Mouse (Mus musculus) A20 (cell line): ENCODE measurements at regions not wholly inside any gene's neighbourhood (a gene's known extent, or its start where the extent isn't known, plus 50 kb on each side); places are given as distances from the start of the nearest gene placed in this dataset.
"Not testable (repeated sequence)": the region's sequence is repeated elsewhere in the genome, so short reads cannot be mapped to it uniquely, and the experiment has no call there.

Experiments used
- DNase-seq: peaks from one replicate; pipeline ENCODE4 v3.0.0-alpha.2; 2011; ENCODE audit warnings: low read depth, low spot score

GRCm38 (mm10) chr5:148706323-148707120 is 153.9 kb upstream of the Ubl3 start:
- DNase-seq = no peak

- no peak for DNase-seq
Measured at GRCm38 (mm10) chr5:148704769-148705168, 152.2 kb upstream of the Ubl3 start.

GRCm38 (mm10) chr5:148701859-148702258 is 149.3 kb upstream of the Ubl3 start:
- peak; percentile 10 for DNase-seq

GRCm38 (mm10) chr5:148701001-148701400 is 148.4 kb upstream of the Ubl3 start:
- no peak for DNase-seq

GRCm38 (mm10) chr5:148700240-148700639 is 147.7 kb upstream of the Ubl3 start:
- DNase-seq = peak; percentile 57

DNA sequence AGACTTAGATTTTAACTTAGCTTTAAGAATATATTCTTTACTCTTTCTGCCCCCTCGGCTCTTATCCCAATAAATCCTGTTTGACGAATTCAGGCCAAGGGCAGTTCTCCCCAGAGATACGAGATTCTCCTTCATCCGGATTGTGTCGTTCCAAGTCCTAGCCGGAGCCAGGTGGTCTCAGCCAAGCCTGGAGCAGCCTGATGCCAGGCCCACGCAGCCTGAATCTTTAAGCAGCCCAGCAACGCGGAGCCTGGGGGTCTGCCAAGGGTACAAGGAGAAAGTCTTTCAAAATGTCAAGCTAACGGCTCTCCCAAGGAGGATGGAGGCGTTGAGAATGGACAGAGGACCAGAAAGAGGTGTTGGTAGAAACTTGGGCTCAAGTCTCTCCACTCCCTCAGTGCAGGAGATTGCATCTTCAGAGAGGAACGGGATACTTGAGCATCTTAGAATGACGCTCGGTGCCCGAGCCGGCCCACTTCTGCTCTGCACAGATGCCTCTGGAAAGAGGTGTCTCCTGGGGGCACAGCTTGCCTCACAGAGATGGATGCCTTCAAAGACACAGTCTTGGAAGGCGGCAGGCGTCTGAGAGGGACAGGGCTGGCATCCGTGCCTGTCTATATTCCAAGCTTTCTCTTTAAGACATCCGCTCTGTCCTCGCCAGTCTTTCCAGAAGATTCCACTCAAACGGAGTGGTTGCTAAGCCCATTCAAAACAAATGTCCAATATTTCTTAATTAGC is 145.2 kb upstream of the Ubl3 start:
- no peak for DNase-seq

DNA sequence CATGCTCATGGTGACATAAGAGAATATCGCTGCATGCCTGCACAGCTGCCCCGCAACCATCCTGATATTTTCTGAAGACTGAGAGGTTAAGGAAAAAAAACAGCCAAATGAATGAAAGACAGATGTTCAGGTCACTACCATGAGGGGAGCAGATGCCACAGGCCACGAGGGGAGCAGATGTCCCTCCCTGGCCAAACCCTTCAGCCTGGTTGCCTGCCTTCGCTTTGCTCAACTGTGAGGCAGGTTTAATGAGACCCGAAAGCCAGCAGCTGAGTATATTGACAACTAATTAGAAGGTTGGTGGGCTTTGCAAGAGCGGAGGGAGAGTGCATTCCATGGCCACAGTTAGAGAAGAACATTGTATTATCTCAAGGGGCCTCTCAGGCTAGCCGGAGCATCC is 141.8 kb upstream of the Ubl3 start:
- DNase-seq = no peak

DNA sequence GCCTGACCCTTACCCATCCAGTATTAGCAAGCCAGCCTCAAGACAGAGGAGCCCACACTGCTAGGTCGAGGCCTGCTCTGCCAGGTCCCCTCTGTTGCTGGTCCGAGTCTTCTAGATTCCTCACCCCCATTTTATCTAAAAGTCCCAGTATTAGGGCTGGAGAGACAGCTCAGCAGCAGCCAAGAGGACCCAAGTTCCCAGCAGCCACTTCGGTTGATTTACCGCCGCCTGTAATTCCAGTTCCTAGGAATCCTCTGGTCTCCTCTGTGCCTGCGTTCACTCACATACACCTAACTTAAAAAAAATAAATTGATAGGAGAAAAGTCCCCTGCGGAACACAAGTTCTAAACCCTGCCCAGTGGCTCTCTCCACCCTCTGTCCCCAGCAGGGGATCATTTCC is 138.9 kb upstream of the Ubl3 start:
- DNase-seq = no peak

DNA sequence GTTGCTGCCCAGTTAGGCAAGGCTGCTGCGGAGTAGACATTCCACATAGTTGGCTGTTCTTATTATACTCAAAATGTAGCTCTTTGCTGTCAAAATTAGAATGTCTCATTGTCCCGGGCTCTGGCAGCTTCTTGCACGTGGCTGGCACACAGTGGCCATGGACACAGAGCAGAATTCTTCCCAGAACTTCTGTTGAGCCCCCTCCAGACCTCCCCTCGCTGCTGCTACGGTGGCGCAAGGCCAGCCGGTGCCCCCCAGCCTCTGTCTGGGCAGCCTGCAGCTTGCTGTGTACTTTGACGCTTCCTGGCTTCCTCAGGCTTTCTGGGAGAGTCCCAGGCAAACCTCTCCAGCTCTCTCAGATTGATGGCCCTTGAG is 138.2 kb upstream of the Ubl3 start:
- no peak for DNase-seq

DNA sequence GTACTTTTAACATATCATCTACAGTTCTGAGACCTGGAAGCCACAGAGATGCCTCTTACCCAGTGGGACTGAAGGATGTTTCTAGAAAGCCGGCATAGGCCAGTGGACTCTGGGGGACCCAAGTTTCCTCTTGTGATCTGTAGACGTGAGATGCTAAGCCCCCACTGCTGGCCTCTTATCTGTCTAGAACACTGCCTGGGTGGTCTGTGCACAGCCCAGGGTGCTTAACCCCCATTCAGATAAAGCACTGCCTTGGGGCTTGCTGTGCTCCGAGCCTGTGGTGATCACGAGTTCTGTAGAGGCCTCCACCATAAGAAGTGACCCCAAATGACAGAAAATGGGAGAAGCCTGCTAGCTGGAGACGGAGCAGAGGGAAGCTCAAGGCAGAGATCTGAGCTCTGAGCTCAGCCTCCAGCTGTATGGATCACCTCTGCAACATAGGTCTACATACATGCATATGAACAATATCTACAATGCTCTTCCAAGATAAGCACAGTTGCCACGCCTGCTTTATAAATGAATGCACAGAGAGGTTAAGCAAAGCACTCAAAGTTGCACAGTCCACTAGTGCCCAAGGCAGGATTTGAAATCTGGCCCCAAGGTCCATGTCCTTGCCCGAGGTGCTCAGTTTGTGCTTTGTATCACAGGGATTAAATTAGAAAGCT is 137.7 kb upstream of the Ubl3 start:
- no peak for DNase-seq

DNA sequence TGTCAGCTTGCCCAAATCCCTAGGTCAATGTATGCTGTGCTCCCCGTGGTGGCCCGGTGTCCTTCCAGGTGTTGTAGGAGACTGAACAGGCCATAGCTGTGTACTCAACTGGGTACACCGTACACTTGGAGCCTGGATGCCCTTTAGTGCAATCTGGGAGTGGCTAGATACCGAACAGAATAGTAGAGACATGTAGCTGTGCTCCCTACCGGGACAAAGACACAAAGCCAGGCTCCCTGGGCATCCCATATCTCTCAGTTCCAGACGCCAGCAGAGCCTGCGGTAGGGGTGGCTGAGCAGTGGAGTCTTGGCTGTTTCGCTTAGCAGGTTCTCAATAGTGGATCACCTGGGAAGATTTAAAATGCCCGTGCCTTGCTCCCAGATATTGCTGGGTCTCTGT is 136.7 kb upstream of the Ubl3 start:
- no peak for DNase-seq

DNA sequence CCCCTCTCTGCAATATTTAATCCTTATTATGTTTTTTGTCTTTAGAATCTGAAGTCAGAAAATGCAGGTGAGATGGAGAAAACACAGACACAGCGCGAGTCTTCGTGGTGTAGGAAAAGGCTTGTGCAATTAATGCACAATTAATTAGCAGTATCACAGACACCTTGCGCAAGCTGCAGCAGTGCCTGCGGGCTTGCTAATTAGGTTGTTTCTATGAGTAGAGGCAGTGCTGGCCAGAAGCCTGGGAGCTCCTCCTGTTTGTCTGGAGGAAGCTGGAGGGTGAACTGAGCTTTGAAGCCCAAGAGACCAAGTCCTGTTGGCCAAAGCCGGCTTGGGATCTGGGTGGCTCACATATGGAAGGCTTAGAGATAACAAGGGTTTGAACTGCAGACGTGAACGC is 135.9 kb upstream of the Ubl3 start:
- no peak for DNase-seq

DNA sequence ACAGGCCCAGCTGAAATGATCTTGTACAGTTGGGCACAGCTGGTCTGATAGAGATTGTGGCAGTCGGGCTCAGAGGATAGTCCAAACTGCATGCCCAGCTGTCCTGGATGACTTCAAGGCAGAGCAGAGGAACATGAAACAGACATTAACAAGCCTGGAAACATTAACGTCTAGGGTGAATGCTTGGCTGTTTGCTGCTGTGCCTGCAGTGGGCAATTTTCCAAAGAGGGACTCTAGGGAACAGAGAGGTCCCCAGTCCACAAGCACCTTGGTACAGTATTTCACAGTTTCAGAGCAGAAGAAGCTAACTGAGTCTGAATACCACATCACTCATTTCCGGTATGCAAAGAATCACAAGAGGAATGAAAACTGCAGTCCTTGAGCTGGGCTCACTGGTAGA is 135.2 kb upstream of the Ubl3 start:
- no peak for DNase-seq

- no peak for DNase-seq
Measured at GRCm38 (mm10) chr5:148684216-148684615, 131.6 kb upstream of the Ubl3 start.

- no peak for DNase-seq
Measured at GRCm38 (mm10) chr5:148682553-148682952, 130.0 kb upstream of the Ubl3 start.

DNA sequence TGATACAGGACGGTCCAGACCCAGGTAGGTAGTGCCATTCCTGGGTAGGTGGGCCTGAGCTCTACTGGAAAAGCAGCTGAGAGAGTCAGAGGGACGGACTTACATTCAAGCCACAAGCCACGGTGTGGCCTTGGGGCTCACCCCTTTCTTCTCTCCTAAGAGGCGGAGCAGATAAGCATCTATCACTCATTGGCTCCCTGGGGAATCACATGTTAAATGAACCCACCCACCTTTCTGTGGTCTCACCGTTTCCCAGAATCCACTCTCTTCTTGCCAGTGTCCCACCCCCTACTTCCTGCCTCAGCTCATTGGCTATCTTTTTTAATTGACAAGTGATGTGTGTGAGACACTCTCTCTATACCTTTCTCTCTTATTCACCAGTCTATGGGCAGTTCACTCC is 127.8 kb upstream of the Ubl3 start:
- DNase-seq = no peak

GRCm38 (mm10) chr5:148679586-148679985 is 127.0 kb upstream of the Ubl3 start:
- DNase-seq = no peak

- not testable (repeated sequence) for DNase-seq
Measured at GRCm38 (mm10) chr5:148678285-148678937, 125.8 kb upstream of the Ubl3 start.

DNA sequence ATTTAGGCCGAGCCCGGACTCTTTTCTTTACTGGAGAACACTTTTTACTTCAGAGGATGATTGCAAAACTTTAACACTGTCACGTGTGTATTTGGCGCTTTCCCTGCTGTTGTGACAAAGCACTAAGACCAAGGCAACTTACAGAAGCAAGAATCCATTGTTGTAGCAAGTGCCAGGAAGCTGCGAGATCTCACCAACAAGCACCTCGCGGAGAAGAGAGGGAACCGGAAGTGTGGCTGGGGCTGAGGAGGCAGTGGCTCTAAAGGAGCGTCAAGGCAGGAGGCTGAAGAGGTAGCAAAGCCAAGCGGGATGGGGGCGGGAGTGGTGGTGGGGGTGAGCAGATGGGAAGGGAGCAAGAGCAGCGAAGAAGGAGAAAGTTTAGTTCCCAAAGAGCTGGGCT is 121.7 kb upstream of the Ubl3 start:
- DNase-seq = no peak

DNA sequence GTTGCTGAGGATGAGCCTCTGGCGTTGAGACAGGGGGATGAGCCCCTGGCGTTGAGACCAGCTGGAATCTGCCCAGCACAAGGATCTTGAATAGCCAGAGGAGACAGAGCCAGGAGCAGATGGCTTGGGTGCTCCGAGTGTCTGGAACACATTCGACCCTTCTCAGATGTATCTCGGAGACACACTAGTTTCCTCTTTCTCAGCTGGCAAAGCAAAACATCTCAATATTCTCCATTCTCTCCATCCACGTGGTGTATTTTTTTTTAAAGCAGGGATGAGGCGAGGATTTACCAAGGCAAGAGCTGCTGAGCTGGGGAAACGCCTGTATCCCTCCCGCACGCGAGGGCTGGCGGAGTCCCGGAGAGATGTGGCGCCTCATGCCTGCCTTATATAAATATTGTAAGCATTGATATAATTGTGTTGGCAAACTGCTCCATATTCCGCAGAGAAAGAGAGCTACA is 109.7 kb upstream of the Ubl3 start:
- DNase-seq = no peak

- peak; percentile 39 for DNase-seq
Measured at GRCm38 (mm10) chr5:148661120-148661519, 108.5 kb upstream of the Ubl3 start.
